Mouse (Mus musculus): ENCODE results near the gene Arfgef2. TPM values are rescaled to one million over a fixed set of nuclear protein-coding genes. Genes with fewer than 3 reads are reported as not detected.

Gene Arfgef2
- polyA plus RNA-seq, 1 experiment from 2014 or later, result 6.2 TPM

- no peak overlapping the region for H3K9ac ChIP-seq (replicated peaks; ENCODE audit: low read depth, low read length)
- WGBS, result 78% methylated on average over 11 of the region's 11 CpGs
- ATAC-seq (ENCODE audit: insufficient number of reproducible peaks, insufficient read depth, low FRiP score, low read depth), result no peak
These were observed 5.5 kb upstream of the Arfgef2 start for GRCm38 (mm10) chr2:166799615-166800472.

GRCm38 (mm10) chr2:166800473-166800857 lies 4.9 kb upstream of the Arfgef2 start:
- peaks cover 7% of the 10 kb centered on the region for H3K36me3 ChIP-seq (ENCODE audit: control insufficient read depth, insufficient read depth, low read length)
- no peak overlapping the region for H3K4me3 ChIP-seq (ENCODE audit: low read depth, low read length)
- H3K4me2 ChIP-seq (replicated peaks; ENCODE audit: low read depth, low read length), result no peak overlapping the region
- H3K9me3 ChIP-seq (ENCODE audit: control insufficient read depth, low read depth, low read length), result no peaks in the 10 kb centered on the region
- WGBS, result 87% methylated on average over 7 of the region's 7 CpGs
- H3K9ac ChIP-seq (replicated peaks; ENCODE audit: low read depth, low read length), result no peak overlapping the region
- ATAC-seq (ENCODE audit: insufficient number of reproducible peaks, insufficient read depth, low FRiP score, low read depth), result no peak
- H3K4me1 ChIP-seq (ENCODE audit: control insufficient read depth, insufficient read depth, low read length), result no peaks in the 10 kb centered on the region
- no peaks in the 10 kb centered on the region for H3K27me3 ChIP-seq (ENCODE audit: control insufficient read depth, insufficient read depth, low read length)
- H3K27ac ChIP-seq (ENCODE audit: low read length), result no peak overlapping the region

More at GRCm38 (mm10) chr2:166799615-166800472, 5.5 kb upstream of the Arfgef2 start:
- H3K27me3 ChIP-seq (ENCODE audit: control insufficient read depth, insufficient read depth, low read length), result no peaks in the 10 kb centered on the region
- no peaks in the 10 kb centered on the region for H3K9me3 ChIP-seq (ENCODE audit: control insufficient read depth, low read depth, low read length)
- no peak overlapping the region for H3K4me3 ChIP-seq (ENCODE audit: low read depth, low read length)
- peaks cover 7% of the 10 kb centered on the region for H3K36me3 ChIP-seq (ENCODE audit: control insufficient read depth, insufficient read depth, low read length)
- no peak overlapping the region for H3K27ac ChIP-seq (ENCODE audit: low read length)
- no peak overlapping the region for H3K4me2 ChIP-seq (replicated peaks; ENCODE audit: low read depth, low read length)
- no peaks in the 10 kb centered on the region; the same call in 1 of the 2 replicates for H3K4me1 ChIP-seq (ENCODE audit: control insufficient read depth, insufficient read depth, low read length)

- ATAC-seq (ENCODE audit: insufficient number of reproducible peaks, insufficient read depth, low FRiP score, low read depth), result no peak
- no peaks in the 10 kb centered on the region for H3K27me3 ChIP-seq (ENCODE audit: control insufficient read depth, insufficient read depth, low read length)
- no peaks in the 10 kb centered on the region for H3K9me3 ChIP-seq (ENCODE audit: control insufficient read depth, low read depth, low read length)
- peaks cover 2% of the 10 kb centered on the region for H3K36me3 ChIP-seq (ENCODE audit: control insufficient read depth, insufficient read depth, low read length)
- no peak overlapping the region for H3K9ac ChIP-seq (replicated peaks; ENCODE audit: low read depth, low read length)
- H3K4me1 ChIP-seq (ENCODE audit: control insufficient read depth, insufficient read depth, low read length), result peaks cover 5% of the 10 kb centered on the region; the same call in 1 of the 2 replicates
- H3K4me2 ChIP-seq (replicated peaks; ENCODE audit: low read depth, low read length), result no peak overlapping the region
- no peak overlapping the region for H3K4me3 ChIP-seq (ENCODE audit: low read depth, low read length)
- WGBS, result 78% methylated on average over 2 of the region's 2 CpGs
- no peak overlapping the region for H3K27ac ChIP-seq (ENCODE audit: low read length)
These were observed 4.0 kb upstream of the Arfgef2 start for GRCm38 (mm10) chr2:166801436-166801835.

- WGBS, result 85% methylated on average over 3 of the region's 3 CpGs
- ATAC-seq (ENCODE audit: insufficient number of reproducible peaks, insufficient read depth, low FRiP score, low read depth), result no peak
- Histone ChIP-seq H3K27me3 (ENCODE audit: control insufficient read depth, insufficient read depth, low read length) (no peaks in the 10 kb centered on the region), H3K27ac (ENCODE audit: low read length) (no peak overlapping the region), H3K36me3 (ENCODE audit: control insufficient read depth, insufficient read depth, low read length) (no peaks in the 10 kb centered on the region; the same call in 1 of the 2 replicates), H3K4me1 (ENCODE audit: control insufficient read depth, insufficient read depth, low read length) (peaks cover 11% of the 10 kb centered on the region; the same call in 1 of the 2 replicates), H3K9ac (replicated peaks; ENCODE audit: low read depth, low read length) (no peak overlapping the region), H3K4me3 (ENCODE audit: low read depth, low read length) (no peak overlapping the region), H3K4me2 (replicated peaks; ENCODE audit: low read depth, low read length) (no peak overlapping the region), H3K9me3 (ENCODE audit: control insufficient read depth, low read depth, low read length) (no peaks in the 10 kb centered on the region)
These were observed 2.1 kb upstream of the Arfgef2 start for GRCm38 (mm10) chr2:166803298-166803697.

GRCm38 (mm10) chr2:166806173-166806705 lies 851 bp downstream of the Arfgef2 start:
- no peak for ATAC-seq (ENCODE audit: insufficient number of reproducible peaks, insufficient read depth, low FRiP score, low read depth)
- Histone ChIP-seq H3K27ac (ENCODE audit: low read length) (peak overlapping the region; percentile 69; the same call in 1 of the 2 replicates), H3K4me2 (replicated peaks; ENCODE audit: low read depth, low read length) (peak overlapping the region; percentile 83), H3K27me3 (ENCODE audit: control insufficient read depth, insufficient read depth, low read length) (no peaks in the 10 kb centered on the region), H3K4me3 (ENCODE audit: low read depth, low read length) (peak overlapping the region; percentile 91), H3K4me1 (ENCODE audit: control insufficient read depth, insufficient read depth, low read length) (peaks cover 11% of the 10 kb centered on the region; the same call in 1 of the 2 replicates), H3K9ac (replicated peaks; ENCODE audit: low read depth, low read length) (peak overlapping the region; percentile 86), H3K9me3 (ENCODE audit: control insufficient read depth, low read depth, low read length) (no peaks in the 10 kb centered on the region), H3K36me3 (ENCODE audit: control insufficient read depth, insufficient read depth, low read length) (no peaks in the 10 kb centered on the region)
- 18% methylated on average over 14 of the region's 14 CpGs for WGBS

- H3K27me3 ChIP-seq (ENCODE audit: control insufficient read depth, insufficient read depth, low read length), result no peaks in the 10 kb centered on the region
- no peak for ATAC-seq (ENCODE audit: insufficient number of reproducible peaks, insufficient read depth, low FRiP score, low read depth)
- H3K36me3 ChIP-seq (ENCODE audit: control insufficient read depth, insufficient read depth, low read length), result no peaks in the 10 kb centered on the region
- 78% methylated on average over 6 of the region's 6 CpGs for WGBS
- 0 out of 2 replicates have a peak overlapping the region, but pooled peaks have one; percentile 86 for H3K9ac ChIP-seq (replicated peaks; ENCODE audit: low read depth, low read length)
- H3K4me3 ChIP-seq (ENCODE audit: low read depth, low read length), result no peak overlapping the region
- H3K4me2 ChIP-seq (replicated peaks; ENCODE audit: low read depth, low read length), result peak overlapping the region; percentile 83; the same call in 1 of the 2 replicates
- H3K9me3 ChIP-seq (ENCODE audit: control insufficient read depth, low read depth, low read length), result no peaks in the 10 kb centered on the region
- no peak overlapping the region for H3K27ac ChIP-seq (ENCODE audit: low read length)
- peaks cover 11% of the 10 kb centered on the region; the same call in 1 of the 2 replicates for H3K4me1 ChIP-seq (ENCODE audit: control insufficient read depth, insufficient read depth, low read length)
These were observed 1.4 kb downstream of the Arfgef2 start for GRCm38 (mm10) chr2:166806813-166807212.

- H3K36me3 ChIP-seq (ENCODE audit: control insufficient read depth, insufficient read depth, low read length), result no peaks in the 10 kb centered on the region
- no peak overlapping the region for H3K27ac ChIP-seq (ENCODE audit: low read length)
- no peak overlapping the region for H3K9ac ChIP-seq (replicated peaks; ENCODE audit: low read depth, low read length)
- no peaks in the 10 kb centered on the region for H3K9me3 ChIP-seq (ENCODE audit: control insufficient read depth, low read depth, low read length)
- H3K4me3 ChIP-seq (ENCODE audit: low read depth, low read length), result no peak overlapping the region
- peaks cover 11% of the 10 kb centered on the region; the same call in 1 of the 2 replicates for H3K4me1 ChIP-seq (ENCODE audit: control insufficient read depth, insufficient read depth, low read length)
- no peak overlapping the region for H3K4me2 ChIP-seq (replicated peaks; ENCODE audit: low read depth, low read length)
- WGBS, result 89% methylated on average over 5 of the region's 5 CpGs
- no peak for ATAC-seq (ENCODE audit: insufficient number of reproducible peaks, insufficient read depth, low FRiP score, low read depth)
- no peaks in the 10 kb centered on the region for H3K27me3 ChIP-seq (ENCODE audit: control insufficient read depth, insufficient read depth, low read length)
These were observed 4.1 kb downstream of the Arfgef2 start for GRCm38 (mm10) chr2:166809499-166809898.

- no peaks in the 10 kb centered on the region for H3K27me3 ChIP-seq (ENCODE audit: control insufficient read depth, insufficient read depth, low read length)
- H3K27ac ChIP-seq (ENCODE audit: low read length), result no peak overlapping the region
- H3K9ac ChIP-seq (replicated peaks; ENCODE audit: low read depth, low read length), result no peak overlapping the region
- H3K9me3 ChIP-seq (ENCODE audit: control insufficient read depth, low read depth, low read length), result no peaks in the 10 kb centered on the region
- no peaks in the 10 kb centered on the region for H3K36me3 ChIP-seq (ENCODE audit: control insufficient read depth, insufficient read depth, low read length)
- 91% methylated on average over 10 of the region's 10 CpGs for whole genome bisulfite sequencing
- H3K4me2 ChIP-seq (replicated peaks; ENCODE audit: low read depth, low read length), result no peak overlapping the region
- H3K4me1 ChIP-seq (ENCODE audit: control insufficient read depth, insufficient read depth, low read length), result peaks cover 11% of the 10 kb centered on the region; the same call in 1 of the 2 replicates
- no peak overlapping the region for H3K4me3 ChIP-seq (ENCODE audit: low read depth, low read length)
- ATAC-seq (ENCODE audit: insufficient number of reproducible peaks, insufficient read depth, low FRiP score, low read depth), result no peak
These were observed 5.4 kb downstream of the Arfgef2 start for GRCm38 (mm10) chr2:166810821-166811220.

All from stomach, embryonic 14.5 days (tissue).